Mouse (Mus musculus) MEL (cell line): ENCODE measurements around the gene Mrpl58. TPM values are rescaled to one million over a fixed set of nuclear protein-coding genes. Genes with fewer than 3 reads are reported as not detected.

Source experiments
- DNase-seq: peaks from one replicate; pipeline ENCODE4 v3.0.0; 2011; ENCODE audit warnings: low read depth, low spot score
- H3K27ac ChIP-seq: 2 replicates; pipeline ENCODE4 v1.5.1; 2012; ENCODE audit warnings: low read depth, mild to moderate bottlenecking, control low read depth, low read length, moderate library complexity; ENCODE audit not compliant: control insufficient read depth
- H3K27me3 ChIP-seq, 2 experiments: fragments of 150-350 bp in 1 of 2; sonication (generic) in 1 of 2; 2 replicates each; pipeline ENCODE4 v1.6.1; 2012; ENCODE audit warnings: low read length in 2 of 2, mild to moderate bottlenecking in 2 of 2, improper control_type of control experiment in 1 of 2, moderate library complexity in 1 of 2; ENCODE audit not compliant: insufficient read depth in 2 of 2, control insufficient read depth in 1 of 2
- H3K36me3 ChIP-seq, 2 experiments: 2 replicates each; pipeline ENCODE4 v1.6.1; 2012 to 2014; ENCODE audit warnings: low read length in 2 of 2, improper control_type of control experiment in 1 of 2, inconsistent platforms in 1 of 2, mild to moderate bottlenecking in 1 of 2; ENCODE audit not compliant: insufficient read depth in 2 of 2, control insufficient read depth in 1 of 2
- H3K4me1 ChIP-seq, 2 experiments: fragments of 150-350 bp in 1 of 2; sonication (generic) in 1 of 2; 2 replicates each; pipeline ENCODE4 v1.6.1; 2012; ENCODE audit warnings: low read length in 2 of 2, improper control_type of control experiment in 1 of 2, mild to moderate bottlenecking in 1 of 2; ENCODE audit not compliant: insufficient read depth in 2 of 2, control insufficient read depth in 1 of 2
- H3K4me3 ChIP-seq, 2 experiments: fragments of 150-350 bp in 1 of 2; sonication (generic) in 1 of 2; 2 replicates each; pipeline ENCODE4 v1.5.1; 2012; ENCODE audit warnings: low read depth in 2 of 2, low read length in 2 of 2, mild to moderate bottlenecking in 2 of 2, moderate library complexity in 2 of 2, control low read depth in 1 of 2, improper control_type of control experiment in 1 of 2; ENCODE audit not compliant: control insufficient read depth in 1 of 2, insufficient read depth in 1 of 2
- H3K79me2 ChIP-seq: 2 replicates; pipeline ENCODE4 v1.6.1; 2012; ENCODE audit warnings: mild to moderate bottlenecking, low read length, moderate library complexity; ENCODE audit not compliant: control insufficient read depth, poor library complexity, insufficient read depth
- H3K9ac ChIP-seq: 2 replicates; pipeline ENCODE4 v1.6.1; 2012; ENCODE audit warnings: low read depth, mild to moderate bottlenecking, control low read depth, low read length, moderate library complexity; ENCODE audit not compliant: control insufficient read depth, poor library complexity, severe bottlenecking
- H3K9me3 ChIP-seq: fragments of 150-350 bp; sonication (generic); replicated peaks from 2 replicates; pipeline ENCODE4 v1.6.1; 2012; ENCODE audit warnings: mild to moderate bottlenecking, low read length, improper control_type of control experiment, moderate library complexity; ENCODE audit not compliant: insufficient read depth
- CHD2 ChIP-seq: IDR thresholded peaks from 2 replicates; pipeline ENCODE4 v1.6.1; 2011; ENCODE audit warnings: low read length, improper control_type of control experiment
- CTCF ChIP-seq, 3 experiments: IDR thresholded peaks in 2 of 3; conservative IDR thresholded peaks in 1 of 3; 2 replicates each; pipeline ENCODE4 v1.5.1; 2011 to 2012; ENCODE audit warnings: low read length in 3 of 3, low read depth in 2 of 3, mild to moderate bottlenecking in 2 of 3, improper control_type of control experiment in 1 of 3, inconsistent platforms in 1 of 3, mixed read lengths in 1 of 3, moderate library complexity in 1 of 3; ENCODE audit not compliant: control insufficient read depth in 1 of 3, insufficient read depth in 1 of 3, poor library complexity in 1 of 3, severe bottlenecking in 1 of 3
- E2F4 ChIP-seq: IDR thresholded peaks from 2 replicates; pipeline ENCODE4 v1.6.1; 2011; ENCODE audit warnings: low read depth, low read length, improper control_type of control experiment, borderline replicate concordance
- ELF1 ChIP-seq: IDR thresholded peaks from 2 replicates; pipeline ENCODE4 v1.6.1; 2014; ENCODE audit warnings: low read depth, mild to moderate bottlenecking, inconsistent platforms, low read length, improper control_type of control experiment, moderate library complexity
- EP300 ChIP-seq, 2 experiments: IDR thresholded peaks; 2 replicates each; pipeline ENCODE4 v1.6.1; 2011; ENCODE audit warnings: improper control_type of control experiment in 2 of 2, low read length in 2 of 2, low read depth in 1 of 2, mild to moderate bottlenecking in 1 of 2
- GABPA ChIP-seq: IDR thresholded peaks from 2 replicates; pipeline ENCODE4 v1.6.1; 2012; ENCODE audit warnings: low read depth, mild to moderate bottlenecking, inconsistent platforms, low read length, improper control_type of control experiment, moderate library complexity
- HCFC1 ChIP-seq: IDR thresholded peaks from 2 replicates; pipeline ENCODE4 v1.6.1; 2012; ENCODE audit warnings: low read depth, mild to moderate bottlenecking, inconsistent platforms, low read length, improper control_type of control experiment, moderate library complexity
- KAT2A ChIP-seq: conservative IDR thresholded peaks from 2 replicates; pipeline ENCODE4 v1.6.1; 2012; ENCODE audit warnings: low read depth, low read length, improper control_type of control experiment, inconsistent platforms
- MAX ChIP-seq: IDR thresholded peaks from 2 replicates; pipeline ENCODE4 v1.6.1; 2011; ENCODE audit warnings: low read length, improper control_type of control experiment
- MEF2A ChIP-seq: IDR thresholded peaks from 2 replicates; pipeline ENCODE4 v1.6.1; 2014; ENCODE audit warnings: low read depth, mild to moderate bottlenecking, inconsistent platforms, low read length, improper control_type of control experiment; ENCODE audit not compliant: poor library complexity, insufficient replicate concordance, severe bottlenecking; ENCODE audit errors: extremely low read depth
- MYC ChIP-seq: IDR thresholded peaks from 2 replicates; pipeline ENCODE4 v1.6.1; 2011; ENCODE audit warnings: low read depth, mild to moderate bottlenecking, low read length, improper control_type of control experiment, moderate library complexity
- NELFE ChIP-seq: IDR thresholded peaks from 2 replicates; pipeline ENCODE4 v1.6.1; 2011; ENCODE audit warnings: low read depth, low read length, improper control_type of control experiment
- POLR2AphosphoS2 ChIP-seq: IDR thresholded peaks from 2 replicates; pipeline ENCODE4 v1.6.1; 2011; ENCODE audit warnings: low read length, improper control_type of control experiment
- POLR2AphosphoS5 ChIP-seq: IDR thresholded peaks from 2 replicates; pipeline ENCODE4 v1.6.1; 2012; ENCODE audit warnings: low read depth, borderline replicate concordance, mild to moderate bottlenecking, inconsistent platforms, low read length, moderate library complexity, mixed read lengths
- SIN3A ChIP-seq: IDR thresholded peaks from 2 replicates; pipeline ENCODE4 v1.6.1; 2012; ENCODE audit warnings: low read length, improper control_type of control experiment, inconsistent platforms
- SMC3 ChIP-seq: IDR thresholded peaks from 2 replicates; pipeline ENCODE4 v1.6.1; 2011; ENCODE audit warnings: low read depth, low read length, improper control_type of control experiment
- TAL1 ChIP-seq: IDR thresholded peaks from 2 replicates; pipeline ENCODE4 v1.6.1; 2012; ENCODE audit warnings: mild to moderate bottlenecking, inconsistent platforms, low read length, moderate library complexity, mixed read lengths
- TBP ChIP-seq: IDR thresholded peaks from 2 replicates; pipeline ENCODE4 v1.8.0; 2011; ENCODE audit warnings: low read depth, low read length, improper control_type of control experiment
- ZC3H11A ChIP-seq: IDR thresholded peaks from 2 replicates; pipeline ENCODE4 v1.6.1; 2012; ENCODE audit warnings: low read depth, mild to moderate bottlenecking, inconsistent platforms, low read length, improper control_type of control experiment
- ZMIZ1 ChIP-seq: IDR thresholded peaks from 2 replicates; pipeline ENCODE4 v1.6.1; 2012; ENCODE audit warnings: low read depth, mild to moderate bottlenecking, inconsistent platforms, low read length, improper control_type of control experiment, moderate library complexity
- polyA plus RNA-seq, 2 experiments: library from polyadenylated mRNA; stranded (reverse) in 1 of 2; unstranded in 1 of 2; fragments of >175 nt in 1 of 2; fragments of >200 nt in 1 of 2; gene quantifications; 2 replicates each; pipeline versions ENCODE4 v1.2.1 to v1.2.4; 2012; ENCODE audit warnings: low replicate concordance in 2 of 2, low read depth in 1 of 2; ENCODE audit not compliant: insufficient read length in 2 of 2, insufficient read depth in 1 of 2, missing spikeins in 1 of 2
- total RNA-seq: library from RNA; depleted of rRNA; stranded (reverse); fragments of 300-350 nt; gene quantifications from 2 replicates; pipeline ENCODE4 v1.2.3, GENCODE M21; 2012

Gene Mrpl58
- total and polyA plus RNA-seq, 3 experiments, result 137 TPM; not detected in 1

DNA sequence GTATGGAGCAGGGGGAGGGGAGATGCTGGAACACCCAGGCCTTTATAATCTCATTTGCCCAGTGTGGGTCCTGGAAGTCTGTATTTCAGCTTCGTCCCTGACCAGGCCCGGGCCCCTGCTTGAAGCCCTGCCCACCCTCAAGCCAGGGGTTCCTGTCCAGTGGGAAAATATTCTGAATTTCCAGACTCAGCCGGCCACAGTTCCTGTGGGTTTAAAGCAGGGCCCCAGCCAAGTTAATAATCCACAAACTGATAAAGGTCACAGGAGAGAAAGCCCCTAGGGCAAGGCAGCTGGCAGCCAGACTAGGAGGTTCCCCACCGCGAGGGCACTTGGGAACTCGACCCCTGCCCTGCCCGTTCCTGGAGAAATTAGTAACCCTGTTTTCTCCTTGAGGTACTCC, 45.4 kb downstream of the Mrpl58 start:
- no peaks in the 10 kb centered on the region for H3K79me2 ChIP-seq
- no peak overlapping the region for H3K9ac ChIP-seq
- no peak for DNase-seq
- no peak overlapping the region for H3K27ac ChIP-seq
- H3K4me1 ChIP-seq, result peaks cover 3 to 13% of the 10 kb centered on the region in 2 experiments
- no peaks in the 10 kb centered on the region for H3K9me3 ChIP-seq
- no peak overlapping the region for H3K4me3 ChIP-seq
- no peak for TF ChIP-seq ELF1
- no peak for TF ChIP-seq MAX
- no peak for TF ChIP-seq SMC3
- no peak for TF ChIP-seq POLR2AphosphoS2
- no peak for TF ChIP-seq TBP
- no peak for TF ChIP-seq TAL1
- no peak for TF ChIP-seq ZC3H11A
- no peak for TF ChIP-seq SIN3A
- TF ChIP-seq CTCF (IDR thresholded peaks at IDR 0.05 in 2 of 3, conservative IDR thresholded peaks at IDR 0.05 in 1 of 3; ENCODE audit: control insufficient read depth in 1 of 3, insufficient read depth in 1 of 3, low read depth in 2 of 3, low read length in 3 of 3, poor library complexity in 1 of 3, severe bottlenecking in 1 of 3), result no peak
- TF ChIP-seq HCFC1, result no peak
- H3K27me3 ChIP-seq, result no peaks in the 10 kb centered on the region
- no peaks in the 10 kb centered on the region for H3K36me3 ChIP-seq

- no peak overlapping the region for H3K9ac ChIP-seq
- H3K9me3 ChIP-seq, result no peaks in the 10 kb centered on the region
- H3K79me2 ChIP-seq, result no peaks in the 10 kb centered on the region
- H3K4me1 ChIP-seq, result peaks cover 3 to 13% of the 10 kb centered on the region in 2 experiments
- no peaks in the 10 kb centered on the region for H3K27me3 ChIP-seq
- H3K27ac ChIP-seq, result no peak overlapping the region
- no peak for DNase-seq
- no peak overlapping the region for H3K4me3 ChIP-seq
- TF ChIP-seq MEF2A (no peak), CHD2 (no peak), CTCF (IDR thresholded peaks at IDR 0.05 in 2 of 3, conservative IDR thresholded peaks at IDR 0.05 in 1 of 3; ENCODE audit: control insufficient read depth in 1 of 3, insufficient read depth in 1 of 3, low read depth in 2 of 3, low read length in 3 of 3, poor library complexity in 1 of 3, severe bottlenecking in 1 of 3) (no peak), MYC (no peak), GABPA (no peak), HCFC1 (no peak), NELFE (no peak), E2F4 (no peak), ZMIZ1 (no peak), POLR2AphosphoS5 (no peak), KAT2A (no peak), EP300 (IDR thresholded peaks at IDR 0.05; ENCODE audit: low read depth in 1 of 2, low read length in 2 of 2) (no peak), ZC3H11A (no peak), SMC3 (no peak)
- no peaks in the 10 kb centered on the region for H3K36me3 ChIP-seq
Observed at GRCm38 (mm10) chr11:115450176-115450575, 46.6 kb downstream of the Mrpl58 start.
